Mouse (Mus musculus) thymus, postnatal 0 days (tissue): ENCODE measurements around the gene Tut7. TPM values are rescaled to one million over a fixed set of nuclear protein-coding genes. Genes with fewer than 3 reads are reported as not detected.
"Not testable (repeated sequence)": the region's sequence is repeated elsewhere in the genome, so short reads cannot be mapped to it uniquely, and the experiment has no call there.

Experiments
- DNase-seq: peaks from one replicate; pipeline ENCODE4 v3.0.0-alpha.2; 2015; ENCODE audit warnings: low spot score
- polyA plus RNA-seq: library from polyadenylated mRNA; unstranded; fragments of >200 nt; fragmentation: Nextera tagmentation; extraction: Ambion mirVana; gene quantifications from 2 replicates; pipeline ENCODE4 v1.2.1, GENCODE M21; 2015

Tut7 gene
- 52.1 and 68.0 TPM in 2 replicates for polyA plus RNA-seq

DNA sequence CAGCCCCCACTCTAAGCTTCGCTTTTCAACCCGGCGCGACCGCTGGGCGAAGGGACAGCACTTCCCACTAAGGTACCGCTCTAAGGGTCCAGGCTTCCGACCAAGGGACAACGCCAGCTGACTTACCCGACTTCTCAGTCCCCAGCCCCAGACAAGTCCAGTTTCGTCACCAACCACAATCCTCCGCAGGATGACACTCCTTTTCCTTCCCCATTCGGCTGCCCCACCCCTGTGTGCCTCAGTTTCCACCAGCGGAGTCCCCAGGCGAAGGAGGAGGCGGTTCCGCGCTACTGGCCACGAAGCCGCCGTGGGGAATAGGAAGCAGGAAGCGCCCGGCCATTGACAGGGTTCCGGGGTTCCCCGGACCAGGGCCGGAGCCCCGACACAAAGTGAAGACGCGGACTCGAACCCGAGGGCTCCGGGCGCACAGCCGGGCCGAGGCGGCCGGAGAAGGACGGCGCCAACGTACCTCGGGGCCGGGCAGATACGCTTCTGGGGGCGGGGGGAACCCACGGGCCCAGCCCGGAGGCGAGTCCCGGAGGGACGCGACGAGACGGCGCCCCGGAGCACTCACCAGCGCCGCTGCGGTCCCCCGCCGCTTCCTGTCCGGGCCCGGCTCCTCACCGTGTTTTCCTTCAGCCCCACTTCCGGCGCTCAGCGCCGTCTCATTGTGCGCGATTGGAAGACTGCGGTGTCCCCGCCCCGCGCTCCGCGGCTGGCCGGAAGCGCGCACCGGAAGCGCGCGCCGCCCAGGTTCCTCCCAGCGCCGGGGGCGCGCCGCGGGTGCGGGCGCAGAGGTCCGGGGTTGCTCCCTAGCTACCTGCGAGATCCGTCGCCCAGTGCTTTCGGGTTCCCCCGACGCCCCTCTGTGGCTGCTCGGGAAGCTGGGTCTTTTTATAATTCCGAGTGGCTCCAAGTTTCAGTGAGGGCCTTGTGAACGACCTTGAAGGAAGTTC is at the start of gene Tut7:
TSS of gene Tut7 (minus strand) at position 641 of the 956 bp plus-strand sequence.
- DNase-seq = peak; percentile 98

DNA sequence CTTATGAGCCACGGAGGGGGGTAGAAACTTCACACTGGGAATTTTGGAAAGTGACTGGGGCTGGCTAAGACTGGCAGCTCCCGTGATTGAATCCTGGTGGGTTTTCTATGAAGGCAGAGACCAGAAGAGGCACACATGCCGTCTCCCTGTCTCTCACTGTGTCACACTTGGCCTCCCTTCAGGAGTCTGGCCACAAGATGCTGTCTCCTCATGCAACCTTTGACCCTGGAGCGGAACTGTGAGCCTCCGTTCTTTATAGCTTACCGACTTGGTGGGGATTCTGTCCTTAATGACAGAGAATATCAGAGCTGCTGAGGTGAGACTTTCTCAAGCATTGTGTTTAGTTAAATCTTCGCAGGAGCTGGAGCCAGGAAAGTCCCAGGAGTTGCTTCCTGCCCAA is 49.5 kb upstream of the Tut7 start:
- no peak for DNase-seq

DNA sequence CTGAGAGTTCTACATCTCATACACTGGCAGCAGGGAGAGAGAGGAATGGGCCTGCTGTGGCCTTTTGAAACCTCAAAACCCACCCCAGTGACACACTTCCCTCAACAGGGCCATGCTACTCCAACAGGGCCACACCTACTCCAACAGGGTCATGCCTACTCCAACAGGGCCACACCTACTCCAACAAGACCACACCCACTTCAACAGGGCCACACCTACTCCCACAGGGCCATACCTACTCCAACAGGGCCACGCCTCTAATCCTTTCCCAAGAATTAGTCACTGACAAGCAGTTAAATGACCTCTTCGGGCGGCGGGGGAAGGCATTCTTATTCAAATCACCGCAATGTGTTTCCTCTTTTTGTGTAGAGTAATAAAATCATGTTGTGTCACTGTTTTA is 47.1 kb upstream of the Tut7 start:
- DNase-seq = no peak

DNA sequence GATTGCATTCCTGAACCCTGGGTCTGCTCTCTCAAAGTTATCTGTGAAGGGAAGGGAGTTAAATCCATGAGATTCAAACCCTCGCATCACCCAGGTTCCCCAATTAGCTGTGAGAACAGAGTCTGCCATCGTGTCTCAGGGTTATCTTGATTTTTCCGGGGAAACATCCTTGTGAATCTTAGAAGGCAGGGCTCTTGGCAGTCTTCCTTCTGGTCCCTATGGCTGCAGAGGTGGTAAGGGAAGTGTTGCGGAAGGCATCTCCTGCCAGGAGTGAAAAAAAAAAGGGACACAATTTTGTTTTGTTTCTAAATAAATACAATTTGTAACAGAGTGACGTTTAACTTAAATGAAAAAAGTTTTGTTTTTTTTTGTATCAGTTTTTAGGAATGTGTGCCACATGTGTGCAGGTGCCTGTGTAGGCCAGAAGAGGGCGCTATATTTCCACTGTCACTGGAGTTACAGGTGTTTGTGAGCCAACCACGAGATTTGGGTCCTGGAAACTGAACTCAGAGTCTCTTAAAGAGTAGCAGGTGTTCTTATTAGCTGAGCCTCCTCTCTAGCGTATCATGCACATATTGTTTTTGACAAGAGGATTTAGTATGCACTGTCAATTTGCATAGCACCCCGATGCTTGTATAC is 45.2 kb upstream of the Tut7 start:
- no peak for DNase-seq

DNA sequence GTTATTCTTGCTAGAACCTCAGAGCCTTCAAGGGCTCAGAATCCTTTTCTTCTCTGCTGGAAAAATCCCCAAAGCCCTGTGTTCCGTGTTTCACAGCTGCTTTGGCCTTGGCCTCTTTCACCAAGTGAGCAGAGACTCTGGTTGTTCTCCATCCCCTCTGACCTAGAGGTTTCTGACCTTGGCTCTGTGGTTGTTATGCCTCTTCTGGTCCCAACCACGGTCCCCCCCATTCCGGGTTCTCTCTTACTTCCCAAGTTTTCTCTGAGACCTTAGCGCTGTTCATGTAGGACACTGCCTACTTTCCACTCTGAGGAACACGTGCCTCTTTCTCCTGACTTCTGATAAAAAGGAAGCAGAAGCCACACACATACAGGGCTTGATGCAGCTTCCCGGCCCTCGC is 44.2 kb upstream of the Tut7 start:
- DNase-seq = no peak

DNA sequence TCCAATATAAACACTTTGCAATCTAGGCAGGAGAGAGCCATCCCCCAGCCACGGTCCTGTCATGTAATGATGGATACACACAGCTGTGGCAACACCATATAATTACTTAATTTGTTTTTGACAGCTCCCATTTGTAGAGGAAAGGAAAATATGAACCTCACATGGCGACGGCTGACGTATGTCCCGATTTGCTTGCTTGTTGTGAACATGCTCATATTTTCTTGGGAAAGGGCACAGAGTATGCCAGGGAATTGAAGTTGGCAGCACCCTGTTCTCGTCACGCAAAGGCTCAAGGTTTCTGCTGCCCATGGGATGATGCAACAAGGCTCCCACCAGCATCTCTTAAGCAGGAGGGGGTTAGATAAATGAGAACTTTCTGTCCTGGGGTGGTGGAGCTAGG is 36.6 kb upstream of the Tut7 start:
- no peak for DNase-seq

DNA sequence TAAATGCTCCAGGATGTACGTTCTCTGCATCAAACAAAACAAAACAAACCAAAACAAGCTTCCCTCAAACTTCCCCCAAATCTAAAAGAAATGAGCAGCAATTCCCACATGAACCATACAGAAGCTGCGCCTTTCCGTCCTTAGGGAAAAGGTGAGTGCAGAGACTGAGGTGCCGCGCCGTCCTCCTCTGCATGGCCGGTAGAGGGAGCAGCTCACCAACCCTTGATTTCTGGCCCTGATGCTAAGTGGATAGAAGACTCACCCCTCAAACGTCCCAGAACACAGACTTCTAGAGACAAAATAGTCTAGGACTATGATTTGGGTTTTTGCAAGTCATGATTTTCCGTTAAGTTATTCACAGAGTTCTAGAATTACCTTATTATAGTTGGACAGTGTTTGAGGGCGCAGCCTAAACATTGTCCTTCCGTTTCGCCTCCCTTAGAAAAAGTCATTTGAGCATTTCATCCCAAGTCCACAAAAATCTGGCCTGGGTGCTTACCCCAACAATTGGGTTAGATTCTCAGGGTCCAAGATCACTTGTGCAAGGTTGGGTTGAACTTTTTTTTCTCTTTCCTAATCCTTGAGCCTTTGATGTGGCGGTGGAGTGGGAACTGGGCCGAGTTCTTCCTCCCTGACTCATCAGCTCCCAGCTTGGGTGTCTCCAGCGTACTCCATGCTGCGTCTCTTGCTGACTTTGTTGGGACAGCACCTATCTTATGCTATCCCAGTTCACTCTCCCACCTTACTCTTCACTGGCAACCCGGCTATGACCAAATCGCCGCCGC is 33.5 kb upstream of the Tut7 start:
- DNase-seq = peak; percentile 15

DNA sequence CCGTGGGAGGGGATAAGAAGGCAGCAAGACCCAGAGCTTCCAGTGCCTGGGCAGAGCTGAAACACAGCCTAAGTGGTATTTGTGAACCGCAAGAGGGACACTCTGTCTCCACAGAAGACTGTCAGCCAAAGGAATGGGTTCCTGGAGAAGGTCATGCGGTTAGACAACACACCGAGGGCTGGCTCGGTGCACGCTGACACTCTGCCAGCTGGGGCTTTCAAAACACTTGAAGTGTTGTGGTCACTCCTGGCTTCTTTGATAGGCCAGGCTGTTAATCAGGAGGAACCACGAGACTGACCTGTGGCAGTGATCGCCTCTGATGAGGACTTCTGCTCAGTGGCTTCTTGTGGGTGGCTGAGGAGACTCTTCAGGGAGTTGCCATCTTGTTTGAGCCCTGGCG is 30.5 kb upstream of the Tut7 start:
- no peak for DNase-seq

DNA sequence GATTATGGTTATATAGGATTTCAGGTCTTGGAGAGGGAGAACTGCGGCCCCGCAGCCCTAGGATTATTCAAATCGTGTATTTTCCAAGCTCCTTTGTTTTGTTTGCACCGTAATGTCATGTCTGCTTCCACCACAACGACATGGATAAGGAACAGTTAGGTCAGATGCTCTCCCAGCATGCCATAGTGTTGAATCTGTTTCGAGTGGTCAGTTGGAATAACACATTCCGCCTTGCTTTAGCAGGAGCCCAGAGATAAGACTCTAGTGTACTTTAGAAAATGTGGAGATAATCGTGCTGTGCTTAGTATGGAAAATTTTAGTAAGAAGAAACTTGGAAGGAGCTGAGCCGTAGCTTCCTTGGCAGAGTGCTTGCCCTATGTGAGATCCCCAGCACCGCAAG is 27.4 kb upstream of the Tut7 start:
- no peak for DNase-seq

DNA sequence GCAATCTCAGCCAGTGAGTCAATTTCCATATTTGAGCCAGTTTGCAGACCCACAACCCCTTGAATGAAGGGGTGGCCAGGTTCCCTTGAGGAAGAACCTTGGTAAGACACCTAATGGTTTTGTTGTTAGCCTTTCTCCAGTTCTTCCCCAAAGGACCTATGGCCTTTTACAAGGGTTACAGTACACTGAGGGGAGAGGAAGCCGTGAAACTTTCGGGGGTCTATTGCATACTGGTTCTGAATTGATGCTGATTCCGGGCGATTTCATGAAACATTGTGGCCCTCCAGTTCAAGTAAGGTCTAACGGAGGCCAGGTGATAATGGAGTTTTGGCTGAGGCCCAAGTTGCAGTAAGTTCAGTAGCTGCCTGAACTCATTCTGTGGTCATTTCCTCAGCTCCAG is 21.7 kb upstream of the Tut7 start:
- DNase-seq = no peak

DNA sequence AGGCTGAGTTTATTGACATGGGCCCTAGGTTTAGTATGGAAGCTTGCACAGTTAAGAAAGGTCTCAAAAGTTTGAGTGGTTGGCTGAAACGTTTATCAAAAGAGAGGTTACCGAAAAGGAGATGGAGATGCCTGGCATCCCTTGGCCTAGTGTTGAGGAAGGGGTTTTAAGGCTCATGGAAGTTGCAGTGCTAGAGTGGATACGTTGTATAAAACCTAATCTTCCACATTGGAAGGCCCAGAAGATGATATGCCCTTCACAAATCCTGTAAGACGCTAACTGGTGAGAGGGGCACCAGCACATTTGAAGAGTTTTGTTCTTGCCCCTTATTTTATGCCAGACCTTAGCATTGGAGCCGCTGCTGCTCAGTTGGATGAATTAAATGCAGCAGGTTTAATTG is 21.0 kb upstream of the Tut7 start:
- no peak for DNase-seq

DNA sequence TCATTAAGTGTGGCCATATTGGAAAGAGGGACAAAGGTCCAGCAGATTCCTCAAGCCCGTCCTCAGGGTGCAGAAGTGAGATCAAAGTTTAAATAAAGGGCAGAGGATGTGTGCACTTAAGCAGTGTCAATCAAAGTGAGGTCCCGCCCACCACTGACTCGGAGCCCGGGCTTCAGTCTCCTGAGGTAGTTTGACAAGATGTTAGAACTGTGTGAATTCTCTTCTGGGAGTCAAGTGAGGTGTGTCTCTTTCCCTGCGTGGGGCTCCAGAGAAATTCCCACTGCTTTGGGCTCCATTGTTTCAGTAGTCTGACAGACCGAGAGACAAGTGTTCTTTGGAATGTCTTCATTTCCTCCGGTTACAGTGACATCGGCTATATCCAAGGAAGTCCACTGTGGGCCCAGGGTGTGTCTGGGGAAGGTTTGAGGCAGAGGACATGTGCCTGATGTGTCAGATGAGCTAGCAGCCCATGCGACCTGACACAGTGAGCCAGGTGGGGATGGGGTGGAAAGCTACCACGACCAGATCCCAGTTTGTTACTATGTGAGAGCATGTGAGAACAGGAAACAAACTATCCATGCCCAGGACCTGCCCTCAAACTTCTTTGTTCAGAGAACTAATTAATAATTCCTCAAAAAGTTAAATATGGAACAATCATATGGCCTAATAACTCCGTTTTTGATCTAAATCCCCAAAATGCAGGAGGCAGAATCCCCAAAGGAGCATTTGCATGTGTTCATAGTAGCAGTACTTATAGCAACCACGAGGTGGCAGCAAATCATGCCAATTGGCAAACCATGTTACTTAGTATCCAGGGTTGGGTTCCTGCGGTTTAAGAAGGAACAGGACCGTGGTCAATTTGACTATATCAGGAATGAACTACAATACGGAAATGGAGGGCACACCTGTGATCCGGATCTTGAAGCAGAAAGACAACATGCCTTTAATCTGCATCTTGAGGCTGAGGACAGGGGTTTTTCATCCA is 19.6 kb upstream of the Tut7 start:
- peak; percentile 74 for DNase-seq

DNA sequence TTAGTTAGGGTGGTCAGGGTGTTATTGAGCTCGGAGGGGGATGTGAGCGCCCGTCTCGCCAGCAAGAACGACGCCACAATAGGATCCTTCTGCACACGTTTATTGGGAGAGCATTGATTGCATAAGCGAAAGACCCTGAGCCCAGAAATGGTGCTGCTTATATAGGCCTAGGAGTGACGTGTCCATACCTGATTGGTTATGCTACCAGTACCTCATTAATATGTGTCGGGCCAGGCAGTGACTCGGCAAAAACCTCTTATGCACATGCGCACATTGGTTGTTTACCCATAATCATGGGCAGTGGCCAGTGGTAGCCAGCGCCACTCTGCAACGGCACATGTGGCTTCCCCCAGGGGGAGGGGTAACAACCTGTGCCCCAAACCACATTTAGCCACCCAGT is 18.8 kb upstream of the Tut7 start:
- not testable (repeated sequence) for DNase-seq

DNA sequence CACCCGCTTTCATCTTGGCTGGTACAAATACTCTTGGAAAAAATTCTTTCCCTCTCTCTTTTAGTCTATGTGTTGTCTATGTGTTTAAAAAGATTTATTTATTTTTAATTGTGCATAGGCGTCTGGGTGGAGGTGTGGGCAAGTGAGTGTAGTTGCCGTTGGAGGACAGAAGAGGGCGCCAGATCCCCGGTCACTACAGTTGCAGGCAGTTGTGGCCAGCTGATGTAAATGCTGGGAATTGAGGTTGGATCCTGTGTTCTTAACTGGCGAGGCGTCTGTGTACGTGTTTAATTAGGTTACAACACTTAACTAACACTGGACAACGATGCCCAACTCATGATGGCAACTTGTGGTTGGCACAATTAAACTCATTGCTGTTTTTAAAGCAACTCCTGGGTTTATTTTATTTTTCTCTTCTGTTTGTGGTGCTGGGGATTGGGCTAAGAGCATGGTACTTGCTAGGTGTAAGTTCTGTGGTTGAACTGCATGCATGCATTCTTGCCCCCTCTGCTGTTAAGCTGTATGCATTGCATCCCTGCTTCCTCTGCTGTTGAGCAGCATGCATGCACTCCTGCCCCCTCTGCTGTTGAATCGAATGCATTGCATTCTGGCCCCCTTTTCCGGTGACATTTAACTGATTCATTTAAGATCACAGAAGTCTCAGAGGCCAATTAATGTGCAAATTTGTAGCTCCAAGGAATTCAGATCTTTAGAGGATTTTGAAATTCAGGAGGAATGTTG is 17.7 kb upstream of the Tut7 start:
- DNase-seq = peak; percentile 92

DNA sequence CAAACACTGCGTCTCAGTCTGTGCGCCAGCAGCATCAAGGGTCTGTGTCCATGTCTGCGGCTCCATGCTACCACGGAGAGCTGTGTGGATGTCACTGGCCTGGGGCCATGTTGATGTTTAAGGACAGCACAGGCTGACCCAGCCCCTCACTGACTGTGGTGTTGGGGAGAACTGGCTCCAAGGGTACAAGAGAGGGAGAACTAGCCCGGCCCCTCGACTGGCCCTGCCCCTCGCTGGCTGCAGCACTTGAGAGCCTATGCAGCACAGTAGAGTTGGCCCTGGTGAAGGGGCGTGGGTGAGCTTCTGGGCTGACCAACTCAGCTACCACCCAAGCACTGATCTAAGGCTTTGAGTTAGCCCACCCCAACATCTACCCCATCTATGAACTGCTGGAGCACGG is 16.4 kb upstream of the Tut7 start:
- DNase-seq = no peak

DNA sequence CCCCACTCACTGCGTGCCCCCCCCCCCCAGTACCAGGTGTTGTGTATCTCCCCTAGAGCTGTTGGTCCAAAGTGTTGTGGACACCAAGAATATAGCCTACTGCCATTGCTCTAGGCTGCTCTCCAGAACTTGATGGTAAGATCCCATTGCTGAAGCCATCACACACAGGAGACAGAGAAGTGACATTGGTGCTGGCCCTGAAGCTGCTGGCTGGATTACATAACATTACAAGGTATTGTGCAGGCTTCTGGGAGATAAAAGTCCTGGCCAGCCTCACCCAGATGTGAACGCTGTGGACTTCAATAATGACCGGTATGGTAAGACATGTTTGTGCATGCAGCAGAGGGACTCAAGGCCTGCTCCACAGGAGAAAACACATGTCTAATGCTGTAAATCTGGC is 15.5 kb upstream of the Tut7 start:
- no peak for DNase-seq

DNA sequence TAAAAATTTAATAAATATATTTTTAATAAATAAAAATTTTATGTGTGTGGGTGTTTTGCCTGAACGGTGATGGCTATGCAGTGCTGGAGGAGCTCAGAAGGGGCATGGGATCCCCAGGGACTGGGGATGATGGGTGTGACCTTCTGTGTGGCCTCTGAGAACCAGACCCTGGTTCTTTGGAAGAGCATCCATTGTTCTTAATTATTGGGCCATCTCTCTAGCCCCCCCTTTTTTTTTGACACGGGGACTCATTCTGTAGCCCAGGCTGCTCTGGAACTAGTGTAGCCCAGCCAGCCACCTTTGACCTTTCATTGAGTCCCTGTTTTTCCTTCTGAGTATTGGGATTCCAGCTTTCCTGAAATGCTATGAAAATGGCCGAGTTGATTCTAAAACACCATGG is 13.9 kb upstream of the Tut7 start:
- no peak for DNase-seq

DNA sequence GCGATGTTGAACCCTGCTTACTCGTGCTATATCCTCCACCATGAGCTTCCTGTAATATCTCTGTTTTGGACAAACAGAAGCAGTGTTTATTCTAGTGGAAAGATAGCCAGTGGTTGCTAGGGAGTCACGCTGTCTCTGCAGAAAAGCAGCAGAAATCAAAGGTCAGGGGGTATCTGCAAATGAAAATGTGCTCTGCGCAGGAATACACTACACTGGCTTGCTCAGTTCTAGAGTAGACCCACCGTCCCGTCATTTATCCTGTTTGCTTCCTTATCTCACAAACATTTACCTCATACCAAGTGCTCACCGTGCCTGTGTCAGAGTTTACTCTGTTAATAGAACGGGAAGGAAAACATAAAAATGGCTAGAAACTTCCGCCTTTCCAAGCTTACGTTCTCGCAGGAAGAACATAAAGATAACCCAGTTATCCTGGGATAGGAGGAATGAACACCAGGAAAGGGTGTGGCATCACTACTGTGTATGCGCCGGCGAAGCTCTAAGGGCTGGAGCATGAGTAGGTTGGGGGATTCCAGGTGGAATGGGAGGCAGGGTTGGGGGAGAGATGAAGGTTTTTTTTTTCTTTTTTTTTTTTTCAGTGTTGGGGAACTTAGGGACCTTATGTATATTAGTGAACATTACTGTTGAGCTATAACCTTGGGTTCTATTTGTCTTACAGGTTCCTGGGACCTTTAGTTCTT is 13.3 kb upstream of the Tut7 start:
- DNase-seq = no peak

DNA sequence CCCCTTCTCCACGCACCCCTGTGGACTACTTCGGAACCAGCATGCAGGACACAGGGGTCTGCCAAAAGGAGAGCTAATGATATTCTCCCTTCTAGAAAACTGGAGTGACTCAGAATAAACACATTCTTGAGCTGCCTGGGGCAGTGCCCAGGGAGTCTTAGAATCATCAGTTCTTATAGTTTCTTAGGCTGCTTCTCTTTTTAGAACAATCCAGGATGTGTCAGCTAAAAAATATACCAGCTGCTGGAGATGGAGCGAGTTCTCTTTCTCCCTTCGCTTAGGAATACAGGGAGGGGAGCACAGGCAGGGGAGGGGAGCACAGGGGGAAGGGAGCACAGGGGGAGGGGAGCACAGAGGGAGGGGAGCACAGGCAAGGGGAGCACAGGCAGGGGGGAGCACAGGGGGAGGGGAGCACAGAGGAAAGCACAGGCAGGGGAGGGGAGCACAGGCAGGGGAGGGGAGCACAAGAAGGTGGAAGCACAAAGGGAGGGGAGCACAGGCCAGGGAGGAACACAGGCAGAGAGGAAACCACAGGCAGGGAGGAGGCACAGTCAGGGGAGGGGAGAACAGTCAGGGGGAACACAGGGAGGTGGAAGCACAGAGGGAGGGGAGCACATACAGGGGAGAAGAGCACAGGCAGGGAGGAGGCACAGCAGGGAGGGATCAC is 12.0 kb upstream of the Tut7 start:
- DNase-seq = no peak
